Mouse (Mus musculus): ENCODE data around the gene Vmn2r23.
"Not testable (repeated sequence)": the region's sequence is repeated elsewhere in the genome, so short reads cannot be mapped to it uniquely, and the experiment has no call there.

The Vmn2r23 gene

GRCm38 (mm10) chr6:123702370-123702769 lies at the start of gene Vmn2r23:
Gene Vmn2r23, plus strand, starts transcription at chr6:123702670.
- no peak for DNase-seq (ENCODE audit: low read depth)

GRCm38 (mm10) chr6:123657040-123657439 lies 45.4 kb upstream of the Vmn2r23 start:
- DNase-seq (ENCODE audit: low read depth), result no peak

- not testable (repeated sequence) for DNase-seq (ENCODE audit: low read depth)
Observed at GRCm38 (mm10) chr6:123696639-123697038, 5.8 kb upstream of the Vmn2r23 start.

GRCm38 (mm10) chr6:123697213-123697612 lies 5.3 kb upstream of the Vmn2r23 start:
- no peak for DNase-seq (ENCODE audit: low read depth)

GRCm38 (mm10) chr6:123770031-123770430 lies 67.6 kb downstream of the Vmn2r23 start:
- no peak for DNase-seq (ENCODE audit: low read depth)

GRCm38 (mm10) chr6:123778579-123778978 lies 76.1 kb downstream of the Vmn2r23 start, which contains the start of gene Vmn2r24:
Gene Vmn2r24, plus strand, starts transcription at chr6:123778879.
- no peak for DNase-seq (ENCODE audit: low read depth)

GRCm38 (mm10) chr6:123784857-123785256 lies 82.4 kb downstream of the Vmn2r23 start:
- DNase-seq (ENCODE audit: low read depth), result no peak

- DNase-seq (ENCODE audit: low read depth), result no peak
Observed at GRCm38 (mm10) chr6:123793746-123794145, 91.3 kb downstream of the Vmn2r23 start.
